Mouse (Mus musculus) thymus, adult 2 months (tissue): ENCODE results near the gene Camk2d.

Experiments
- CTCF ChIP-seq: fragments of 200-500 bp; IDR thresholded peaks from 2 replicates; pipeline ENCODE4 v1.5.1; 2012; ENCODE audit warnings: mild to moderate bottlenecking, control low read depth, low read length, moderate library complexity, borderline replicate concordance; ENCODE audit not compliant: control insufficient read depth, poor library complexity, insufficient read depth; ENCODE audit errors: extremely low read depth
- POLR2A ChIP-seq: fragments of 200-500 bp; IDR thresholded peaks from 2 replicates; pipeline ENCODE4 v1.6.1; 2012; ENCODE audit warnings: mild to moderate bottlenecking, low read length, control low read depth, moderate library complexity; ENCODE audit not compliant: control insufficient read depth, poor library complexity, insufficient read depth; ENCODE audit errors: extremely low read depth

DNA sequence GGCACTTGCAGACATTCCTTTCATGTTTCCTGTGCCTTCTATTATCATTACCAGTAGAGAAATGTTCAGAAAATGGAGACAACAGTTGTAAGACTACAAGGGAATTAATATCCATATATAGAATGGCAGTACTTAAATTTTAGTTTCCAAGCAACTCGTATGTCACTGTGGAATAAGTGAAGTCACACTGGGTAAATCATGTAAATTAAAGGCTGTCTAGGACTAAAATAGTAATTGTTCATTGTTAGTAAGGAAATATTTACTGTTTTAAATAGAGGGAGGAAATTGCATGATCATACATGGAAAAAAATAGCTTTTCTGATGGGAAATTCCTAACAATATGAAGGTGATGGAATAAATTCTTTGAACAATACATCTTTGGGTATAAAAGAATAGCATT lies 57.0 kb downstream of the Camk2d start:
- TF ChIP-seq CTCF (no peak), POLR2A (no peak)
